10 mouse cellular contexts compared by ENCODE assay signal in genomic region chr6:126678961-126679360, GRCm38 (mm10). TPM values are rescaled to one million over a fixed set of nuclear protein-coding genes. Genes with fewer than 3 reads are reported as not detected.
DNase-seq lines count a peak whose midpoint lies in the region; ATAC-seq and TF ChIP-seq lines count a peak whose summit lies in the region.
"Had no signal": no experiment of that assay in that cellular context is flagged by ENCODE, and none has a peak within 500 bp of the region (broad histone marks: within the 10 kb centered on the region; RNA-seq: fewer than 3 reads in every experiment).

No protein-coding gene starts in this region.

- no peak for TF ChIP-seq POLR2A in heart, adult 2 months (IDR thresholded peaks at IDR 0.05; ENCODE audit: insufficient read depth, low read depth, low read length)
- no peak for TF ChIP-seq POLR2A in brain, embryonic 14.5 days (IDR thresholded peaks at IDR 0.05; ENCODE audit: borderline replicate concordance, extremely low read depth, insufficient read depth, insufficient read length, poor library complexity, severe bottlenecking)

- no peaks in the 10 kb centered on the region for H3K79me2 ChIP-seq in heart, adult 2 months (replicated peaks; ENCODE audit: control insufficient read depth, insufficient read depth, low read length)

- no peak for TF ChIP-seq EP300 in heart, adult 2 months (IDR thresholded peaks at IDR 0.05; ENCODE audit: insufficient read depth, low read depth, low read length)

- H3K27ac ChIP-seq in heart, adult 2 months: no peak overlapping the region
- no peak overlapping the region for H3K27ac ChIP-seq in midbrain, embryonic 10.5 days (replicated peaks)
- no peak overlapping the region for H3K27ac ChIP-seq in midbrain, embryonic 16.5 days (ENCODE audit: low read length)
- no peak overlapping the region for H3K27ac ChIP-seq in limb, embryonic 11.5 days (replicated peaks; ENCODE audit: low read depth, low read length)
- H3K27ac ChIP-seq in liver, embryonic 12.5 days: no peak overlapping the region

- DNase-seq in heart, adult 2 months: no peak
- no peak for DNase-seq in heart, adult 8-10 months (ENCODE audit: low spot score)
- peak; percentile 50 for DNase-seq in midbrain, embryonic 10.5 days (ENCODE audit: low spot score)
- DNase-seq in brain, embryonic 14.5 days (ENCODE audit: low read depth): peak; percentile 34
- peak; percentile 63 for DNase-seq in limb, embryonic 11.5 days (ENCODE audit: low spot score)
- no peak for DNase-seq in heart, postnatal 36 days

- no peaks in the 10 kb centered on the region for H3K36me3 ChIP-seq in heart, adult 2 months (ENCODE audit: control insufficient read depth, insufficient read depth, low read length)
- no peaks in the 10 kb centered on the region for H3K36me3 ChIP-seq in midbrain, embryonic 10.5 days
- no peaks in the 10 kb centered on the region for H3K36me3 ChIP-seq in midbrain, embryonic 16.5 days (ENCODE audit: control insufficient read depth, insufficient read depth, low read length)
- no peaks in the 10 kb centered on the region for H3K36me3 ChIP-seq in limb, embryonic 11.5 days (ENCODE audit: control insufficient read depth, insufficient read depth, low read length)
- H3K36me3 ChIP-seq in liver, embryonic 12.5 days: no peaks in the 10 kb centered on the region
- H3K36me3 ChIP-seq: G1E had no signal

- H3K4me1 ChIP-seq in heart, adult 2 months (ENCODE audit: control insufficient read depth, insufficient read depth, low read length): no peaks in the 10 kb centered on the region
- peaks cover 4% of the 10 kb centered on the region; the same call in 1 of the 2 replicates for H3K4me1 ChIP-seq in midbrain, embryonic 10.5 days
- peaks cover 6% of the 10 kb centered on the region for H3K4me1 ChIP-seq in midbrain, embryonic 16.5 days (ENCODE audit: control insufficient read depth, insufficient read depth, low read length)
- no peaks in the 10 kb centered on the region for H3K4me1 ChIP-seq in limb, embryonic 11.5 days (ENCODE audit: control insufficient read depth, insufficient read depth, low read length)
- H3K4me1 ChIP-seq in liver, embryonic 12.5 days: no peaks in the 10 kb centered on the region

- no peak overlapping the region for H3K4me3 ChIP-seq in heart, adult 2 months
- no peak overlapping the region for H3K4me3 ChIP-seq in midbrain, embryonic 10.5 days
- no peak overlapping the region for H3K4me3 ChIP-seq in midbrain, embryonic 16.5 days (ENCODE audit: low read depth, low read length)
- H3K4me3 ChIP-seq in limb, embryonic 11.5 days (ENCODE audit: low read depth, low read length): no peak overlapping the region
- H3K4me3 ChIP-seq in liver, embryonic 12.5 days: no peak overlapping the region

- ATAC-seq in midbrain, embryonic 16.5 days: no peak
- ATAC-seq in limb, embryonic 11.5 days (ENCODE audit: insufficient number of reproducible peaks, low FRiP score, low TSS enrichment, low read depth): no peak
- no peak for ATAC-seq in liver, embryonic 12.5 days

- TF ChIP-seq CTCF in heart, adult 2 months (IDR thresholded peaks at IDR 0.05): peak; percentile 46
- peak; percentile 60 for TF ChIP-seq CTCF in brain, embryonic 14.5 days (IDR thresholded peaks at IDR 0.05; ENCODE audit: borderline replicate concordance, extremely low read depth, insufficient read depth, insufficient read length)

- H3K4me2 ChIP-seq in midbrain, embryonic 16.5 days (ENCODE audit: low read length): no peak overlapping the region
- H3K4me2 ChIP-seq in limb, embryonic 11.5 days (ENCODE audit: low read depth, severe bottlenecking): no peak overlapping the region
- H3K4me2 ChIP-seq in liver, embryonic 12.5 days: no peak overlapping the region
- H3K4me2 ChIP-seq: heart, embryonic 11.5 days had no signal

- 0 out of 2 replicates have a peak, but pooled peaks cover 1% of the 10 kb centered on the region for H3K27me3 ChIP-seq in heart, adult 2 months (ENCODE audit: control insufficient read depth, insufficient read depth, low read length)
- H3K27me3 ChIP-seq in midbrain, embryonic 10.5 days (ENCODE audit: low read depth, poor library complexity, severe bottlenecking): peaks cover 19% of the 10 kb centered on the region
- H3K27me3 ChIP-seq in midbrain, embryonic 16.5 days (ENCODE audit: control insufficient read depth, insufficient read depth, low read depth, low read length): no peaks in the 10 kb centered on the region
- no peaks in the 10 kb centered on the region for H3K27me3 ChIP-seq in limb, embryonic 11.5 days (ENCODE audit: control insufficient read depth, insufficient read depth, low read length)
- peaks cover 8% of the 10 kb centered on the region; the same call in 1 of the 2 replicates for H3K27me3 ChIP-seq in liver, embryonic 12.5 days (replicated peaks)

- no peak overlapping the region for H3K9ac ChIP-seq in heart, adult 2 months (ENCODE audit: low read depth, low read length)
- H3K9ac ChIP-seq in midbrain, embryonic 16.5 days (ENCODE audit: low read depth, low read length): no peak overlapping the region
- no peak overlapping the region for H3K9ac ChIP-seq in limb, embryonic 11.5 days (ENCODE audit: low read length)
- H3K9ac ChIP-seq in liver, embryonic 12.5 days: no peak overlapping the region

- no peaks in the 10 kb centered on the region for H3K9me3 ChIP-seq in midbrain, embryonic 10.5 days (replicated peaks)
- no peaks in the 10 kb centered on the region for H3K9me3 ChIP-seq in midbrain, embryonic 16.5 days (replicated peaks; ENCODE audit: control insufficient read depth, low read length, poor library complexity, severe bottlenecking)
- H3K9me3 ChIP-seq in limb, embryonic 11.5 days (ENCODE audit: control insufficient read depth, low read length): no peaks in the 10 kb centered on the region
- H3K9me3 ChIP-seq in liver, embryonic 12.5 days (replicated peaks): no peaks in the 10 kb centered on the region

- intact Hi-C loops in heart, adult 2 months (cut with DNase I): no loop called here
- intact Hi-C loops in heart, postnatal 36 days (cut with DNase I): no loop called here

- WGBS in heart, adult 2 months: 65% methylated on average over 7 of the region's 7 CpGs
- WGBS in midbrain, embryonic 10.5 days: 69% methylated on average over 7 of the region's 7 CpGs
- 61% methylated on average over 7 of the region's 7 CpGs for WGBS in midbrain, embryonic 16.5 days
- 70% methylated on average over 7 of the region's 7 CpGs for WGBS in limb, embryonic 11.5 days
- WGBS in liver, embryonic 12.5 days (ENCODE audit: insufficient replicate concordance): 56% methylated on average over 7 of the region's 7 CpGs

RNA-seq across cellular contexts. Expression of gene Kcna1, which starts 32.8 kb away (rescaled TPM):
- total RNA-seq in heart, adult 2 months (2021): 1 to 10 TPM; 2.6 to 2.9 TPM
- 1.8 and 2.2 TPM in 2 replicates for polyA plus RNA-seq in heart, adult 2 months (2012; rRNA removed)
- 1 to 10 TPM; 1.8 to 2.7 (median 2.1) TPM for total RNA-seq in heart, adult 8-10 months (2022)
- polyA plus RNA-seq in midbrain, embryonic 10.5 days (2016; fragmentation: Nextera tagmentation; extraction: Ambion mirVana): 1.9 and 2.5 TPM in 2 replicates
- polyA plus RNA-seq in midbrain, embryonic 16.5 days (2015; fragmentation: Nextera tagmentation; extraction: Ambion mirVana): 1.2 and 1.4 TPM in 2 replicates
- 1.3 TPM in 2 replicates for polyA plus RNA-seq in brain, embryonic 14.5 days (2012; rRNA removed)
- polyA plus RNA-seq in limb, embryonic 11.5 days (2014; fragmentation: Nextera tagmentation; extraction: Ambion mirVana): 0.23 and 0.38 TPM in 2 replicates
- polyA plus RNA-seq in liver, embryonic 12.5 days (2016; fragmentation: Nextera tagmentation; extraction: Ambion mirVana): 0.15 and 0.22 TPM in 2 replicates
- 1 to 10 TPM; 2.4 to 3.5 TPM for total RNA-seq in heart, postnatal 36 days (2021)
- polyA plus RNA-seq: G1E had no signal

Comparison
In these comparisons a context has a peak if more than half of its experiments do, and no peak if none do; other contexts are left out.
1. DNase-seq: peak in midbrain, embryonic 10.5 days (single experiment), brain, embryonic 14.5 days (single experiment) and limb, embryonic 11.5 days (single experiment); none in heart, adult 2 months (0 of 2), heart, adult 8-10 months (single experiment) and heart, postnatal 36 days (0 of 2).